Mouse (Mus musculus) ES-Bruce4 (cell line): Measurements from ENCODE around the gene Fbln2.

ENCODE experiments used
- CTCF ChIP-seq: IDR thresholded peaks from one replicate; pipeline ENCODE4 v1.8.1; 2011; ENCODE audit warnings: low read depth, low read length
- POLR2A ChIP-seq: IDR thresholded peaks from one replicate; pipeline ENCODE4 v1.8.1; 2011; ENCODE audit warnings: low read length; ENCODE audit not compliant: insufficient read depth

DNA sequence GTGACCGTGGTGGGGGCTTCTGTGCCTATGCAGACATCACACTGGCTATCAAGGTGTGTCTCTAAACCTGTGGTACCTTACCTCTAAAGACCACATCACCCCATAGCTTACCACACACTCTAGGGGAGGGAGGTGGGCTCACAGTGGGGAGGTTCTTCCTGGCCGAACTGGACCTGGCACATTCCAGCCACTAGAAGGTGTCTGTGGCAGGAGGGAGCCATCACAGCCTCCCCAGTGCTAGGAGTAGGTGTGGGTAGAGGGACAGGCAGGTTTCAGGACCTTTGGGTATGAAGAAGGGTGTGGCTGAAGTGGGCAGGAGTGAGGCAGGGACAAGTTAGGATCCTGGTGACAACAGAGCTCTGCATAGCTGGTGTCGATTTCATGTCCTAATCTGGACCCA is 44.4 kb upstream of the Fbln2 start:
- TF ChIP-seq CTCF, result peak; percentile 18
- TF ChIP-seq POLR2A, result no peak
